Mouse (Mus musculus) heart, adult 2 months (tissue): ENCODE measurements around the gene Hrg.

Experiments
- CTCF ChIP-seq: fragments of 200-600 bp; IDR thresholded peaks from 2 replicates; pipeline ENCODE4 v1.8.1; 2022; ENCODE audit warnings: antibody characterized with exemption, mild to moderate bottlenecking, moderate library complexity
- POLR2A ChIP-seq: fragments of 200-500 bp; IDR thresholded peaks from 2 replicates; pipeline ENCODE4 v1.6.1; 2011; ENCODE audit warnings: mild to moderate bottlenecking, low read depth, low read length, control low read depth; ENCODE audit not compliant: insufficient read depth

- TF ChIP-seq POLR2A (no peak), CTCF (no peak)
These were observed 41.6 kb upstream of the Hrg start for GRCm38 (mm10) chr16:22909290-22909689.
